Mouse (Mus musculus): ENCODE measurements around the gene Cryz.

- TF ChIP-seq POLR2A (IDR thresholded peaks at IDR 0.05; ENCODE audit: insufficient read depth, low read depth, low read length) (no peak), CTCF (IDR thresholded peaks at IDR 0.05) (no peak)
These were observed 26.4 kb upstream of the Cryz start for GRCm38 (mm10) chr3:154570029-154570575.
